Mouse (Mus musculus) neural tube, embryonic 12.5 days (tissue): ENCODE data around the gene Cgnl1. TPM values are rescaled to one million over a fixed set of nuclear protein-coding genes. Genes with fewer than 3 reads are reported as not detected.

Experiments
- ATAC-seq: fragments of 200-750 bp; cut with Nextera tagmentation; 2 replicates; pipeline ENCODE4 v1.8.0; 2017; ENCODE audit warnings: low read depth, mild to moderate bottlenecking, moderate TSS enrichment, moderate library complexity; ENCODE audit not compliant: low FRiP score
- H3K27ac ChIP-seq: fragments of 300-500 bp; sonication (generic); 2 replicates; pipeline ENCODE4 v1.5.1; 2016
- H3K27me3 ChIP-seq: fragments of 300-500 bp; sonication (generic); replicated peaks from 2 replicates; pipeline ENCODE4 v1.6.1; 2016; ENCODE audit warnings: mild to moderate bottlenecking
- H3K36me3 ChIP-seq: fragments of 300-500 bp; sonication (generic); 2 replicates; pipeline ENCODE4 v1.6.1; 2016; ENCODE audit warnings: mild to moderate bottlenecking
- H3K4me1 ChIP-seq: fragments of 300-500 bp; sonication (generic); 2 replicates; pipeline ENCODE4 v1.6.1; 2016
- H3K4me2 ChIP-seq: fragments of 300-500 bp; sonication (generic); replicated peaks from 2 replicates; pipeline ENCODE4 v1.6.1; 2016; ENCODE audit warnings: mild to moderate bottlenecking
- H3K4me3 ChIP-seq: fragments of 300-500 bp; sonication (generic); 2 replicates; pipeline ENCODE4 v1.5.1; 2016
- H3K9ac ChIP-seq: fragments of 300-500 bp; sonication (generic); 2 replicates; pipeline ENCODE4 v1.6.1; 2016; ENCODE audit warnings: mild to moderate bottlenecking
- H3K9me3 ChIP-seq: fragments of 300-500 bp; sonication (generic); 2 replicates; pipeline ENCODE4 v1.6.1; 2016; ENCODE audit warnings: mild to moderate bottlenecking
- WGBS: fragments of 180-500 bp; shearing (Covaris S2); methylation state at CpG from one replicate; pipeline ENCODE4 v1.1.7; 2016; 5-methylcytosine and 5-hydroxymethylcytosine counted together
- polyA plus RNA-seq: library from polyadenylated mRNA; unstranded; fragments of >200 nt; fragmentation: Nextera tagmentation; extraction: Ambion mirVana; gene quantifications from 2 replicates; pipeline ENCODE4 v1.2.1, GENCODE M21; 2016

Cgnl1 gene
- polyA plus RNA-seq, 1 experiment from 2014 or later, result 8.6 TPM

GRCm38 (mm10) chr9:71582771-71583170, 188.6 kb downstream of the Cgnl1 start:
- ATAC-seq, result no peak
- Histone ChIP-seq H3K9ac (no peak overlapping the region), H3K4me3 (no peak overlapping the region), H3K4me1 (no peaks in the 10 kb centered on the region), H3K27me3 (no peaks in the 10 kb centered on the region), H3K4me2 (no peak overlapping the region), H3K27ac (no peak overlapping the region), H3K36me3 (no peaks in the 10 kb centered on the region), H3K9me3 (no peaks in the 10 kb centered on the region; the same call in 1 of the 2 replicates)
- WGBS, result 76% methylated on average over 1 of the region's 1 CpGs

- Histone ChIP-seq H3K9me3 (no peaks in the 10 kb centered on the region), H3K27me3 (no peaks in the 10 kb centered on the region), H3K4me1 (no peaks in the 10 kb centered on the region), H3K4me2 (no peak overlapping the region), H3K9ac (no peak overlapping the region), H3K4me3 (no peak overlapping the region), H3K36me3 (no peaks in the 10 kb centered on the region), H3K27ac (no peak overlapping the region)
- ATAC-seq, result no peak
- 63% methylated on average over 7 of the region's 7 CpGs for WGBS
These were observed 192.4 kb downstream of the Cgnl1 start for GRCm38 (mm10) chr9:71578896-71579564.

Other genes starting within 250 kb of the Cgnl1 start
- 5.3 and 5.4 TPM in 2 replicates for gene Myzap, start 179.2 kb downstream of the Cgnl1 start, polyA plus RNA-seq